Mouse (Mus musculus) gastrocnemius, postnatal 14 days (tissue): ENCODE results near the gene Sln. TPM values are rescaled to one million over a fixed set of nuclear protein-coding genes. Genes with fewer than 3 reads are reported as not detected.

Experiments used
- DNase-seq: peaks from one replicate; pipeline ENCODE4 v3.0.0; 2021; ENCODE audit warnings: mixed read lengths
- intact Hi-C: fragments of 180-260 bp; cut with DNase I; formaldehyde crosslinking; loops from one replicate; pipeline ENCODE4 v1.15.1; 2025; ENCODE audit warnings: low total_unique reads
- long read RNA-seq, 2 experiments: library from polyadenylated mRNA; stranded (forward); transcript quantifications; one replicate each; pipeline ENCODE4 v2.0.0; 2021
- total RNA-seq, 2 experiments: library from RNA; stranded (reverse); gene quantifications; 2 replicates each; pipeline ENCODE4 v1.2.3; 2021

Gene Sln
- 10 to 100 TPM in 1 of 2 experiments, 1 to 10 TPM in 1; 2.7 to 16.8 TPM for total RNA-seq
- long read RNA-seq, experiment 1, transcript Sln-201 (2 exons, 1,318 nt), result major isoform, 7 of 9 reads
- long read RNA-seq, experiment 1, partial matches to known transcripts, result 0 of 9 reads
- long read RNA-seq, experiment 1, other reads (novel, unspliced or antisense), result 2 of 9 reads
- long read RNA-seq, experiment 2, partial matches to known transcripts, result 0 of 4 reads
- long read RNA-seq, experiment 2, other reads (novel, unspliced or antisense), result 0 of 4 reads

- intact Hi-C loops, result no loop called here
- no peak for DNase-seq
These were observed at the start of gene Sln for GRCm38 (mm10) chr9:53849864-53850263. Gene Sln, plus strand, starts transcription at chr9:53850164.

GRCm38 (mm10) chr9:53802921-53803320 is 47.0 kb upstream of the Sln start:
- DNase-seq, result no peak
- intact Hi-C loops, result no loop called here

- DNase-seq, result no peak
- intact Hi-C loops, result no loop called here
These were observed 43.4 kb upstream of the Sln start for GRCm38 (mm10) chr9:53806496-53807086.

GRCm38 (mm10) chr9:53813418-53813817 is 36.5 kb upstream of the Sln start:
- intact Hi-C loops, result no loop called here
- no peak for DNase-seq

GRCm38 (mm10) chr9:53818760-53819159 is 31.2 kb upstream of the Sln start:
- intact Hi-C loops, result no loop called here
- peak; percentile 34 for DNase-seq

- no peak for DNase-seq
- intact Hi-C loops, result loop anchor here (10.0 kb wide), 1 partner anchor 159 kb away; no protein-coding TSS in a partner anchor
These were observed 24.6 kb upstream of the Sln start for GRCm38 (mm10) chr9:53825318-53825717.

GRCm38 (mm10) chr9:53829081-53829865 is 20.7 kb upstream of the Sln start:
- DNase-seq, result no peak
- intact Hi-C loops, result loop anchor here (10.0 kb wide), 1 partner anchor 156 kb away; no protein-coding TSS in a partner anchor

GRCm38 (mm10) chr9:53829866-53830209 is 20.1 kb upstream of the Sln start:
- no peak for DNase-seq
- intact Hi-C loops, result loop anchor here (10.0 kb wide), 1 partner anchor 155 kb away; no protein-coding TSS in a partner anchor

GRCm38 (mm10) chr9:53835039-53835438 is 14.9 kb upstream of the Sln start:
- intact Hi-C loops, result no loop called here
- peak; percentile 46 for DNase-seq

- DNase-seq, result no peak
- intact Hi-C loops, result no loop called here
These were observed 14.0 kb upstream of the Sln start for GRCm38 (mm10) chr9:53835976-53836375.

GRCm38 (mm10) chr9:53838816-53839215 is 11.1 kb upstream of the Sln start:
- intact Hi-C loops, result no loop called here
- no peak for DNase-seq

GRCm38 (mm10) chr9:53848548-53848947 is 1.4 kb upstream of the Sln start:
- DNase-seq, result no peak
- intact Hi-C loops, result no loop called here

GRCm38 (mm10) chr9:53852158-53852557 is 2.2 kb downstream of the Sln start:
- intact Hi-C loops, result no loop called here
- DNase-seq, result peak; percentile 25

GRCm38 (mm10) chr9:53853672-53854071 is 3.7 kb downstream of the Sln start:
- DNase-seq, result no peak
- intact Hi-C loops, result no loop called here

- intact Hi-C loops, result no loop called here
- no peak for DNase-seq
These were observed 4.6 kb downstream of the Sln start for GRCm38 (mm10) chr9:53854525-53854924.

- intact Hi-C loops, result no loop called here
- no peak for DNase-seq
These were observed 7.9 kb downstream of the Sln start for GRCm38 (mm10) chr9:53857864-53858263.

GRCm38 (mm10) chr9:53873239-53873638 is 23.3 kb downstream of the Sln start:
- intact Hi-C loops, result no loop called here
- no peak for DNase-seq

- intact Hi-C loops, result no loop called here
- no peak for DNase-seq
These were observed 27.5 kb downstream of the Sln start for GRCm38 (mm10) chr9:53877423-53877822.

GRCm38 (mm10) chr9:53883588-53884280 is 33.8 kb downstream of the Sln start:
- intact Hi-C loops, result no loop called here

GRCm38 (mm10) chr9:53890075-53890474 is 40.1 kb downstream of the Sln start:
- intact Hi-C loops, result loop anchor here (10.0 kb wide), 1 partner anchor 95 kb away; no protein-coding TSS in a partner anchor
- peak; percentile 28 for DNase-seq

More at GRCm38 (mm10) chr9:53883588-53884280, 33.8 kb downstream of the Sln start:
- no peak for DNase-seq
